Comparison of ENCODE assay signal across 10 mouse cellular contexts in the genomic region with DNA sequence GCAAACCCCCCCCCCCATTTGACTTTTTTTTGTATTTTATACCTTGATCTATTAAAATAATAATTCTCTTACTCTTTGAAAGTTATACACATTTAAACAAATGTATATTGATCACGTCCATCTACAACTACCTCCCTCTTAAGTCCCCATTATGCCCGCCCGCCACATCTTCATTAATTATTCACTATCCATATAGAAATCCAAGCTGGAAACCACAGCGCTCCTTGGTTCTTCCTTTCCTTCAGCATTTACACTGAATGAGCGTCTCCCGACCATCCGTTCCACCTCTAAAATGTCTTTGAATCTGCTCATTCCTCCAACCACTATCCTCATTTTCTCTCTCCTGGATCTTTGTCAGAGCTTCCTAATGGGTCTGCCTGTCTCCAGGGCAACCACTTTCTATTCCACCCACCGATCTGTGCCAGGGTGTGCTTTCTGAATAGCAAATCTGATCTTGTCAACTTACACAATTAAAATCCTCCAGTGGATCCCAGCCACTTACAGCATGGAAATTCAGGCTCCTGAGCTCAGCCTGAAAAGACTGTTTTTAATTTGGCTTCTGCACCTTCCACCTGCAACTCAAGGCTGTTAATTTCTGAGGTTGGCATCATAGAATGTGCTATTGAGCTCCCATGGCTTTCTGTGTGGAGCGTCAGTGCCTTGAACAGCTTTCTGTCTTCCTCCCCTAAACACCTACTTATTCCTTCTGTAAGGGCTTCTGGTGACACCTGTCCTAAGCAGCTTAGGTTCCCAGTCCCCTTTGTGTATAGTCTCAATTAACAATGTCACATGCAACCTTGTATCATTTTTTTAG.
DNase-seq lines count a peak whose midpoint lies in the region; ATAC-seq and TF ChIP-seq lines count a peak whose summit lies in the region.
"Had no signal": no experiment of that assay in that cellular context is flagged by ENCODE, and none has a peak within 500 bp of the region (broad histone marks: within the 10 kb centered on the region; RNA-seq: fewer than 3 reads in every experiment).

No protein-coding gene starts in this region.

- no peak overlapping the region for H3K9ac ChIP-seq in hindbrain, embryonic 11.5 days (ENCODE audit: low read depth, low read length)
- H3K9ac ChIP-seq: limb, embryonic 15.5 days had no signal

- no peaks in the 10 kb centered on the region for H3K27me3 ChIP-seq in hindbrain, embryonic 11.5 days (ENCODE audit: control insufficient read depth, insufficient read depth, low read length)
- H3K27me3 ChIP-seq: limb, embryonic 15.5 days had no signal

- no peaks in the 10 kb centered on the region for H3K9me3 ChIP-seq in hindbrain, embryonic 11.5 days (ENCODE audit: control insufficient read depth, low read length)
- H3K9me3 ChIP-seq: limb, embryonic 15.5 days had no signal

- WGBS in hindbrain, embryonic 11.5 days, result 43% methylated on average over 9 of the region's 9 CpGs

- H3K36me3 ChIP-seq in hindbrain, embryonic 11.5 days (ENCODE audit: control insufficient read depth, insufficient read depth, low read length), result no peaks in the 10 kb centered on the region
- H3K36me3 ChIP-seq: limb, embryonic 15.5 days had no signal

- peak; percentile 59 to 66 for DNase-seq in cerebellum, postnatal 10 days
- peak; percentile 47 for DNase-seq in hindbrain, embryonic 11.5 days (ENCODE audit: low spot score)
- DNase-seq in left cerebral cortex, adult 2 months (ENCODE audit: extremely low spot score in 1 of 2, low spot score in 2 of 2), result peak; percentile 55 to 67
- peak; percentile 90 for DNase-seq in right cerebral cortex, adult 18-20 months
- no peak for DNase-seq in gastrocnemius, postnatal 14 days
- DNase-seq in thymus, postnatal 14 days, result no peak
- no peak for DNase-seq in thymus, postnatal 4 days
- DNase-seq in embryo, embryonic 11 days, result no peak

- ATAC-seq in hindbrain, embryonic 11.5 days (ENCODE audit: low FRiP score), result peak; percentile 82

- peak overlapping the region; percentile 3 for H3K27ac ChIP-seq in hindbrain, embryonic 11.5 days (ENCODE audit: low read depth, low read length)
- peak overlapping the region; percentile 90 for H3K27ac ChIP-seq in left cerebral cortex, adult 2 months
- H3K27ac ChIP-seq: limb, embryonic 15.5 days had no signal

- intact Hi-C loops in left cerebral cortex, adult 2 months (cut with DNase I), result loop anchor here (1.0 to 10.0 kb wide), 7 partner anchors 34 to 296 kb away; no protein-coding TSS in a partner anchor
- intact Hi-C loops in gastrocnemius, postnatal 14 days (cut with DNase I; ENCODE audit: low total_unique reads), result no loop called here

- H3K4me2 ChIP-seq in hindbrain, embryonic 11.5 days (replicated peaks; ENCODE audit: low read depth, low read length), result no peak overlapping the region
- H3K4me2 ChIP-seq: limb, embryonic 15.5 days had no signal

- TF ChIP-seq CTCF in left cerebral cortex, adult 2 months (IDR thresholded peaks at IDR 0.05), result no peak

- no peaks in the 10 kb centered on the region for H3K4me1 ChIP-seq in hindbrain, embryonic 11.5 days (replicated peaks; ENCODE audit: control insufficient read depth, insufficient read depth, low read length)
- H3K4me1 ChIP-seq: limb, embryonic 15.5 days had no signal

- H3K4me3 ChIP-seq in hindbrain, embryonic 11.5 days (ENCODE audit: low read depth, low read length), result no peak overlapping the region
- H3K4me3 ChIP-seq in left cerebral cortex, adult 2 months, result peak overlapping the region; percentile 1; the same call in 1 of the 2 replicates
- H3K4me3 ChIP-seq: limb, embryonic 15.5 days; myocyte had no signal

Comparison
In these comparisons a context has a peak if more than half of its experiments do, and no peak if none do; other contexts are left out.
1. DNase-seq: peak in cerebellum, postnatal 10 days (2 of 2), hindbrain, embryonic 11.5 days (single experiment), left cerebral cortex, adult 2 months (2 of 2) and right cerebral cortex, adult 18-20 months (single experiment); none in gastrocnemius, postnatal 14 days (single experiment), thymus, postnatal 14 days (single experiment), thymus, postnatal 4 days (single experiment) and embryo, embryonic 11 days (single experiment).